Mouse (Mus musculus) lung, postnatal 36 days (tissue): ENCODE measurements around the gene Polk.

Experiments used
- DNase-seq: peaks from one replicate; pipeline ENCODE4 v3.0.0; 2022; ENCODE audit warnings: mixed read lengths

The Polk gene

DNA sequence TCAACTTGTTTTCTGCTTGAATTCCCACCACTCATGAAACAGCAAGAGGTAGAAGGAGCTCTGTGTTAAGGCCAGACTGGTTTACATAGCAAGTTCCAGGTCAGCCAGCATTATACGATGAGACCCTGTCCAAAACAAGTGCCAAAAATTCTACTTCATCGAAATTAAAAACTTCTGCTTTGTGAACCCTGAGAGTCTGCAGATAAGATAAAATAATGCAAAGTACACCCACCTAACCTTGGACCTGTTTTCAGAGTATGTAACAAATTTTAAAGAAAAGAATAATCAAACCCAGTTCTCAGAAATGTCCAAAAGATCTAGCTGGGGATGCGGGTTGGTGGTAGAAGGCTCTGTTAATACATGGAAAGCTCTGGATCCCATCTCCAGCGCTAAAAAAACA, 83.8 kb downstream of the Polk start:
- DNase-seq = no peak

DNA sequence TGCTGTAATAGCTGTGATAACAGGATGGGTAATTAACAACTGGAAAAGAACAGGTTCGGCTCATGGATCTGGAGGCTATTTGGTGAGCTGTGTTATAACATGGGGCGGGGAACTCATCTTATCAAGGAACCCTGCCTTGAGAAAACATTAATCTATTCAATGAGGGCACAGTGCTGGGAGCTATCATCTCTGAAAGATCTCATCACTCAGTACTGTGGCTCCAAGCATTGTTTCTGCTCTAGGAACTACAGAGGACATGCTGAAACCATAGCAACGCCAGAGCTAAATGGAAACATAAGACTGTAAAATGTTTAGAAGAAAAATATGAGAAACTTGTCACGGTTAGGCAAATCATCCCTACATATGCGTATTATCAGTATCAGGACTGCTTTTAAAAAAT, 84.4 kb downstream of the Polk start:
- DNase-seq = no peak

DNA sequence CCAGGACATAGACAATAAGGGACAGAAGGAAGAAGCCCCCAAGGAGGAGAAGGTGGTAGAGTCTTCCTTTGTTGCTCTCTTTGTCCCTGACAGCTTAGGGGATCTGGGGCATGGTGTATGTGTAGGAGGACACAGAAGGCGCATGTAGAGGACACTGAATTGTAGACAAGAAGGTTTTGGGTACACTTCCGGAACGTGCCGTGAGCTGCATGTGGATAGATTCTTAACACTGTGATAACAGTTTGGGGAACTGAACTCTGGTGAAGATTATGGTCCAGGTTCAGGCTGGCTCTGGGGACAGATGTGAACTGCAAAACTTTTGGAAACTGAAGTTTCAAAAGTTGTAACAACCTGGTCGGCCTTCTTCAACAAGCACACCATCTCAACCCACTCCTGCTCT, 84.8 kb downstream of the Polk start:
- no peak for DNase-seq

DNA sequence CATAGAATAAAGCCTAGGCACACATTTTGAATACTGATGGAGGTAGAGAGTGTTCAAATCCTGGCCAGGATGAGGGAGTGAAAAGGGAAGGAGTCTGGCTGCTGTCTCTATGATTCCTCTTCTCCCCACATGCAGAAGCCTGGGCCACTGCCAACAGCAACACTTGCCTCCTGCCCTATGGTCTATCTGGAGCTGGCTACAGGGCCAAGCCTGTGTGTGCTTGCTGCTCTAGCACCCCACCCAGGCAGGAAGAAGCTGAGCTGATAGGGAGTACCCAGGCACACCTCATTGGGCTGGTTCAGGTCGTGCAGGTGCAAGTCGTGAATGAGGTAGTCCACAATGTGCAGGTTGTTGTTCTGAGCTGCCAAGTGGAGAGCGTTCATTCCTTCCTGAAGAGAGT, 88.1 kb downstream of the Polk start:
- peak; percentile 5 for DNase-seq

DNA sequence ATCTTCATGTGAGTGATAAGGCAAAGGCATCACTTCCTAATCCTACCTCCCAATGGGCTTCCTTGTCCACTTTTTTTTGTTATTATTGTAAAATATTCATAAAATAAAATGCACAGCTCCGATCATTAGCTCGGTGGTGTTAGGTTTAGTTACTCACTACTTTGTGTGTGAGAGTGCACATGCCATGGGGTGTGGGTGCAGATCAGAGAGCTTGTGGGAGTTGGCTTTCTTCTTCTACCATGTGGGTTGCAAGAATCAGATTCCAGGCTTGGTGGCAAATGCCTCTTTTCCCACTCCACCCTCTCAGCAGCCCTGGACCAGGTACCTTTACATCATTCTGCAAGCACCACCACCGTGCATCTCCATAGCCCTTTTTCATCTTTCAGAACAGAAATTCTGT, 89.8 kb downstream of the Polk start:
- no peak for DNase-seq

DNA sequence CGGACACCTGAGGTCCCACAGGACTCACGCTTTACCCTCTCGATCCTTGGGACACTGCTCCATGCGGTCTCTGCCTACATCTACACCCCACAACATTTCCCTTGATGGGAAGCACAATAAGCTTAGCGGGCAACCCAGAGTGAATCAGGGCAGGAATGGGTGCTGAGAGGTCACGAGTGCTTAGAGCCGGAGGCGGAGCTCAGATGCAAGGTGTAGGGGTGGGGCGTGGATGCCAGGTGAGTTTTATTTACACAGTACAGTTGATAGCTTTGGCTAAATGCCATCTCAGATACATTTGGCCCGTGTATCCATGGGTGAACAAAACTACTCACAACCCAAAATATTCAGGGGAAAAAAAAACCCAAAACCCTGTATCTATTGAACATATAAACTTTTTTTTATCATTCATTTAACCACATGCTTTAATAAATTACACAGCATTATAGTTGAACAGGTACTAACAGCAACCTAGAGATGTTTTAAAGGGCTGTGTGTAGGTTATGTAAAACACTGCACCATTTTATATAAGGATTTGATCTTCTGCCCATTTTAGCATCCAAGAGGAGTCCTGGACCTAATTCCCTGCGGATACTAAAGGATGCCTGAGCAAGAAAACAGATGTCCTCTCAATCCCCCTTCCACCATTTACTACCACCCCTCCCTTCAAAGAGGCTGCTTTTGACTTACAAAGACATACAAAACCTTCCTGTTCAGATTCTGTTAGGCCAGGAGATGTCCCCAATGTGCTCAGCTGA, 90.8 kb downstream of the Polk start:
- DNase-seq = peak; percentile 3

DNA sequence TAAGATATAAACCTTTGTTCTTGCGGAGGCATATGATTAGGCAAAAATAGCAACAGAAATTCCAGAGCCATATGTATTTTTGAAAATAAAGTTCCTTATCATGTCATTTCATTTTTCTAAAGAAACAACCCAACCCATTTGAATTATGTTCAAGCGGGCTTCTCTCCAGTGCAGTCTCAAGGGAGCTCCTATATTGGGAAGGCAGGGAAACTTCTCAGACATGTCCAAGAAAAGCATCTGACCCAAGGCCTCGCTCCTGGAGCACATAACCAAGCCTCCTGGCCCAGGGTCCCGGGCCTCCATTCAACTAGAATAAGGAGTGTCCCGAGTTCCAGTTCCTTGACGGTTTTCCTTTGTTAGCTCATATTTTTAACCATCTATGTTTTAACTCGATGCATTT, 91.5 kb downstream of the Polk start:
- no peak for DNase-seq

DNA sequence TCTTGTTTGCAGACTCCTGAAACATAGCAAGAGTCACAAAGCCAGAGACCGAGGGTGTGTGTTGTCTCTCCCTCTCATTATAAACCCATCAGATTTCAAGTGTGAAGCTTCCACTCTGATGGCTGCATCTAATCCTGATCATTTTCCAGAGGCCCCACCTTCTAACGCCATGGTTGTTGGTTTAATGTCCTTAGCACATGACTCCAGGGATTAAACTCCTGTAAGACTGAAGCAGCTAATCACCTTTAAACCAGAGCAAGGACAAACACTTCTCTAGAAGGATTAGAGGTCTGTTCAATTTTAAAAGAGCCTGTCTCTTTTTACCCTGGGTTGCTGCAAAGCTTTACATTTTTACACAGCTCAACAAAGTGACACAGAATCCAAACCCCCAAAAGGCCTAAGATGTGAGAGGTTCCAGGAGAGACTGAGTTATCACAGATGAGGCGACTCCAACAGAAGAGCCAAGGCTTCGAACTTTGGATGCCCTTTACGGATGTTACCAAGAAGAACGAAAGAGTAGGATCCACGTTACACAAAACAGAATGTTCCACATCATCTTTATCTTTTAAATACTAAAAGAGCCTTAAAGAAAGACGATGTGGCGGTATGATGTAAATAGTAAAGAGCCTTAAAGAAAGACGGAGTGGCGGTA, 92.0 kb downstream of the Polk start:
- no peak for DNase-seq

DNA sequence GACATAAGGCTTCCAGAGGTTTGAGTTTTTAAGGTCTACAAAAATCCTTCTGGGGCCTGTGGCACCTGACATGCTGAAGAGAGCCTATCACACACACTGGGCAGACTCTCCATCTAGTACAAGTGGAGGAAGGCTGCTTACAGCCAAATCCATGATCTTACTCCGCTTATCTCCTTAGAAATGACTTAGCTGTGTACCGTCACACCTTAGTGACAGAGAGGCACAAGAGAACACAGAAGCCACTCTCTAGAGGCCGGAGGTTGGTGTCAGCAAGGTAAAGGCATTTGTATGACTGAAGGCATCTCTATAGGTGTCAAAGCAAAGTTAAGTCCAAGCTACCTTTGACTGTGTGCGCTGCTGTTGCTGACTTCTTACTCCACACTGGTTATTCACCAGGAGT, 101.9 kb downstream of the Polk start:
- DNase-seq = no peak

DNA sequence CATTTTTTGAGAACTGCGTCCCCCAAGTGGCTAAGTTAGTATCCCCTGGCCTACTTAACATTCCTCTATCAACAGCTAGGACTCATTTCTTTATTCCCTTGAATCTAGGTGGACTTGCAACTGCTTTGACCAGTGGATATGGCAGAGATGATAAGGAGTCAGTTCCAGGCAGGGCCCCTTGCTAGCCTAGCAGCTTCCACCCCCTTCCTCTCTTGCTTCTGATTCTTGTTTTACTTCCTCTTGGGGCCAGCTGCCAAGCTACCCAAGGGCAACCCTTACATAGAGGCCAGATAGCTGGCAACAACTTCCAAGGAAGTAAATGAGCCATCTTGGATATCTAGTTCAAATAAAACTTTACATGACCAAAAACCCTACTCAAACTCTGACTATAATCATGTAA, 105.5 kb downstream of the Polk start:
- DNase-seq = no peak

DNA sequence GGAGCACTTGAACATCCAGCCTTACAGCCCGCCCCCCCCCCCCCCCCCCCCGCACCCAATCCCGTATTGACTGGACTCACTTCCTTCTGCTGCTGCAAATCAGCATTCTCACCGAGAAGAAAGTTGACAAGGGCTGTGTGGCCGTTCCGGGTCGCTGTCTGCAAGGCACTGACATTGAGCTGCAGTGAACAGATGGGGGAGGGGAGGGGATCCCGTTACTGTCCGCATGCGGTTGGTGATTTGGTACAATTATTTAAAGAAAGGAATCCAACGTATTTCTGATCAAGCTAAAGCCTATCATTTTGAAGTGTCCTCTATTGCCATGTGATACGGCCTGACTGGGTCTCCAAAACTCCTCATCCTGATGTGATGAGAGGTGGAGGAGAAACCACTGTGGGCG, 106.6 kb downstream of the Polk start:
- no peak for DNase-seq

DNA sequence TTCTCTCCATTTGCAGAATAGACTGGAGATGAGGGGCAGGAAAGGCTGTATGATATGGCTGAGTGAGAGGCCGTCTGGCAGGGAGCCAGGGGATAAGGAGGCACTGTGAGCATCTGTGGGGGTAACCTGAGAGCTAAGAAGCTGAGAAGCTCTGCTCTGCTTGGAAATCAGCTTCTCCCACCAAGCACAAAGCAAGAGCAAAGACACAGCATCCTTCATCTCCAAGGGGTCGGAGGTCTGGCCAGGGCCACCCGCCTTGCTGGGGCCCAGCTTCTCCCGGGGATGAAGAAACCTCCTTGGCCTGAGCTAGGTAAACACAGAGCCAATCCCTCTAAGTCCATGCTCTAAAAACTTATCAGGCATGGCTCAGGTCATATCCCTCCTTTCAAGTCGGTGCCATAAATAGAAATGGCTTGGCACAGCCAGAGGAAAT, 107.5 kb downstream of the Polk start:
- peak; percentile 20 for DNase-seq

DNA sequence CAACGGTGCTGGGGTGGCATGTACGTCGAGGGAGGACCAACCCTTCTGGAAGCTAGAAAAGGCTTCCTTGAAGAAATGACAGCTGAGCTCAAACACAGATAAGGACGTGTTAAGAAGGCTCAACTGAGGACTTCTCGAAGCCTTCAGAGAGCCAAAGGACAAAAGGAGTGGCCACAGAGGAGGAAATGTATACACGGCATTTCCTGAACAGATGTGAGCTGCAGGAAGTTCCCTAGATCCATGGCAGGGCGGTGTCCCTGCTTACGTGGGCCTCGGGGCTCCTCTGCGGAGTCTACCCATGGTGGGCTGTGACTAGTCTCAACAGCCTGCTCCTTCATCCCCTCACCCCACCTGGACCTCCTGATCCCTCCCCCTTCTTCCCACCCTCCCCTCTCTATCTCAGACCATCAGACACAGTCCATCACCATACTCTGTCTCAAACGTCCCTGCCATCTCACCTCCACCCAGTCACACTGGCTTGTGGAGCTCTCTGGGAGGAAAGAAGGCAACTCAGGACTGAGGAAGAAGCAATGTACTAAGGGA, 108.7 kb downstream of the Polk start:
- DNase-seq = peak; percentile 41

DNA sequence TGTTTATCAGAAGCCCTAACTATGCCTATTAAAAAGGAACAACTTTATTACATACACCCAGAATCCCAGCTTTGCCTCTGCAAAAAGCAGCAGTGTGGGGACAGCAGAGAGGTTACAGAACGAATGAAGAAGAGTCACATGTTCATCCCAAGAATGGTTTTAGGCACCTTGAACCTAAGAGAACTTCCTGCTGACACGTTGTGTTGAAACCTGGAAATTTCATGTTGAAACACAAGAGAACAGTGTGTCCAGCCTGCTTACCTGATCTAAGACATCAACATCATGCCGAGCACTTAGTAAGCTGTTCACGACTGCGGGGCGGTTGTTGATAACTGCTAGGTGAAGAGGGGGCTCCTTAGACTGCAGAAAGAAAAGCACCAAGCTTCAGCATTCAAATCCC, 109.3 kb downstream of the Polk start:
- DNase-seq = no peak

DNA sequence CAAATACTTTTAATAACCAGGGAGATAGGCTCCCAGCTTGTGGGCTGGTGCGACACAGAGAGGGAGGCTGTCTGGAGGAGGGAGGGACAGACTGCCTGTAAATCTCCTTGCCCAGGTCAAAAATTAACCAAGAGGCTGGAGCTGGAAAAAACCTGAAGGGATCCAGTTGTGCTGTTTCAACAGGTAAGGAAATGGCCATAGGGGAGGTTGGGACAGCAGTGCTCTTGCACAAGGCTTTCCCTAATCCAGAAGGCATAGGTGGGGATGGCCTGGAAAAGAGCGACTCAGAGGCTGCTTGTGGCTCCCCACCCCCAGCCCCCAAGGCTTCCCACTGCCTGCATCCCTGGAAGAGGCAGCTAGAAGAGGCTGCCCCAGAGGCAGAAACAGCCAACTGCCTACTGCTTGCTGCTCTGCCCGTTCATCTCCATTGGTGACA, 110.0 kb downstream of the Polk start:
- no peak for DNase-seq

DNA sequence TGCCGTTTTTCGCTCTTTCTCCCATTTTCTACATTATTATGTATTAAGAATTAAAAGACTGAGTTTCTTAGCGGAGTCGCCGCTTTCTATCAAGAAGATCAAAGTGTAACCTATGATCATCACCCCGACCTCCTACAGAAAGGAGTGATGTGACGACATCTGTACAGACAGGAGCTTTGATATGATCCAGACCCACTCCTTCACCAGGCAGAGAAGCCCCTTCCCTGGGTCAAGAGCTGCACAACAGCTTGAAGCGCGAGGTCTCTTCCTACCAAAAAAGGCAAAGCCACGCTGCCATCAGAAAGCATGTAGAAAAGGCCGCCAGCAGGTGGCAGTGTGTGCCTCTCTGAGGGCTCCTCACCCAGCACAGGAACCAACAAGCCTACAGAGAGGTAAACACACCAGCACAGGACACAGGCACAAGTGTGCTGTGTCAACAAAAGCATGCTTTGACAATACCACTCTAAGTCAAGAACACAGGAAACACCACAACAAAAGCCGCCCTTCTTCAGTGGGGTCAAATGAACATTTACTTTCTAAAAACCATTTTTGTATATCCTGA, 110.7 kb downstream of the Polk start:
- DNase-seq = peak; percentile 95
